Mouse (Mus musculus): Measurements from ENCODE around the gene Gpr162. TPM values are rescaled to one million over a fixed set of nuclear protein-coding genes. Genes with fewer than 3 reads are reported as not detected.

The Gpr162 gene
- polyA plus RNA-seq, 1 experiment, result 7.7 TPM

- TF ChIP-seq GATA1 (IDR thresholded peaks at IDR 0.05; ENCODE audit: borderline replicate concordance, low read length), result no peak; the same call in 2 of the 3 replicates
- TF ChIP-seq FLI1 (IDR thresholded peaks at IDR 0.05; ENCODE audit: low read length), result peak; percentile 42; the same call in 1 of the 2 replicates
- peak overlapping the region; percentile 100 for H3K4me3 ChIP-seq (replicated peaks)
- H3K9me3 ChIP-seq, result no peaks in the 10 kb centered on the region
- H3K4me1 ChIP-seq, result peaks cover 60% of the 10 kb centered on the region
- H3K36me3 ChIP-seq (replicated peaks; ENCODE audit: low read length), result peaks cover 63% of the 10 kb centered on the region
- no peaks in the 10 kb centered on the region for H3K27me3 ChIP-seq (replicated peaks)
Measured at GRCm38 (mm10) chr6:124829799-124830700, 33.7 kb downstream of the Gpr162 start.

GRCm38 (mm10) chr6:124828868-124829798 is 34.6 kb downstream of the Gpr162 start, which contains the start of the genes Usp5 and Cdca3:
Usp5 (minus strand) TSS chr6:124829484.
Cdca3 (plus strand) TSS chr6:124829547.
- peak within 1 kb of the TSS; percentile 100 for H3K4me3 ChIP-seq (replicated peaks)
- no peak for TF ChIP-seq GATA1 (IDR thresholded peaks at IDR 0.05; ENCODE audit: borderline replicate concordance, low read length)
- no peaks in the 10 kb centered on the region for H3K9me3 ChIP-seq
- H3K4me1 ChIP-seq, result peaks cover 58% of the 10 kb centered on the region
- H3K36me3 ChIP-seq (replicated peaks; ENCODE audit: low read length), result peaks cover 63% of the 10 kb centered on the region
- H3K27me3 ChIP-seq (replicated peaks), result no peaks in the 10 kb centered on the region

GRCm38 (mm10) chr6:124828101-124828592 is 35.6 kb downstream of the Gpr162 start:
- TF ChIP-seq GATA1 (IDR thresholded peaks at IDR 0.05; ENCODE audit: borderline replicate concordance, low read length) (no peak), FLI1 (IDR thresholded peaks at IDR 0.05; ENCODE audit: low read length) (no peak)
- Histone ChIP-seq H3K4me3 (replicated peaks) (peak overlapping the region; percentile 100), H3K9me3 (no peaks in the 10 kb centered on the region), H3K27me3 (replicated peaks) (no peaks in the 10 kb centered on the region), H3K36me3 (replicated peaks; ENCODE audit: low read length) (peaks cover 64% of the 10 kb centered on the region), H3K4me1 (peaks cover 57% of the 10 kb centered on the region)

GRCm38 (mm10) chr6:124822049-124822448 is 41.7 kb downstream of the Gpr162 start:
- peaks cover 100% of the 10 kb centered on the region for H3K36me3 ChIP-seq (replicated peaks; ENCODE audit: low read length)
- TF ChIP-seq GATA1 (IDR thresholded peaks at IDR 0.05; ENCODE audit: borderline replicate concordance, low read length), result no peak
- TF ChIP-seq FLI1 (IDR thresholded peaks at IDR 0.05; ENCODE audit: low read length), result no peak

GRCm38 (mm10) chr6:124820891-124821290 is 42.9 kb downstream of the Gpr162 start:
- H3K4me1 ChIP-seq, result peaks cover 40% of the 10 kb centered on the region
- no peak overlapping the region for H3K4me3 ChIP-seq (replicated peaks)
- no peaks in the 10 kb centered on the region for H3K27me3 ChIP-seq (replicated peaks)
- H3K36me3 ChIP-seq (replicated peaks; ENCODE audit: low read length), result peaks cover 100% of the 10 kb centered on the region
- TF ChIP-seq FLI1 (IDR thresholded peaks at IDR 0.05; ENCODE audit: low read length) (no peak), GATA1 (IDR thresholded peaks at IDR 0.05; ENCODE audit: borderline replicate concordance, low read length) (no peak)
- H3K9me3 ChIP-seq, result no peaks in the 10 kb centered on the region

More at GRCm38 (mm10) chr6:124822049-124822448, 41.7 kb downstream of the Gpr162 start:
- Histone ChIP-seq H3K27me3 (replicated peaks) (no peaks in the 10 kb centered on the region), H3K4me3 (replicated peaks) (no peak overlapping the region), H3K9me3 (no peaks in the 10 kb centered on the region), H3K4me1 (peaks cover 49% of the 10 kb centered on the region)

DNA sequence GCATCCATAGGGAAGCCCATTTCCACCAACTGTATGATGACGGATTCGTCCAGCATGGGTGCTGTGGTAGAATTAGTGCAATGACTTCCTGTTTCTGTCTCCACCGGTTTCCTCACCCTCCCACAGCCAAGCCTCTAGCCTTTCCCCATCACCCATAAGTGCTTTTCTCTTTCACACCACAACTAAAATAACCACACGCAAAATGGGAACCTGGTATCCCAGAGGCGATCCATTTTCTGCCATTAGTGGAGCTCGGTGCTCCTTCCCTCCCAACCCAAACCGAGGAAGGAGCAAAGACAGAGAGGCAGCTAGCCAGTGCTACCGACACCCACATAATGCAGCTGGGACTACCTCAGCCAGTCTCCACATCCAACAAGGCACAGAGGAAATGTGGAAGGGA is 45.8 kb downstream of the Gpr162 start:
- H3K27me3 ChIP-seq (replicated peaks), result no peaks in the 10 kb centered on the region
- TF ChIP-seq GATA1 (IDR thresholded peaks at IDR 0.05; ENCODE audit: borderline replicate concordance, low read length) (no peak), FLI1 (IDR thresholded peaks at IDR 0.05; ENCODE audit: low read length) (no peak)
- H3K36me3 ChIP-seq (replicated peaks; ENCODE audit: low read length), result peaks cover 88% of the 10 kb centered on the region
- peak overlapping the region; percentile 72 for H3K4me3 ChIP-seq (replicated peaks)
- no peaks in the 10 kb centered on the region for H3K9me3 ChIP-seq
- H3K4me1 ChIP-seq, result peaks cover 42% of the 10 kb centered on the region

GRCm38 (mm10) chr6:124817563-124817962 is 46.2 kb downstream of the Gpr162 start:
- TF ChIP-seq GATA1 (IDR thresholded peaks at IDR 0.05; ENCODE audit: borderline replicate concordance, low read length) (no peak), FLI1 (IDR thresholded peaks at IDR 0.05; ENCODE audit: low read length) (no peak)
- H3K9me3 ChIP-seq, result no peaks in the 10 kb centered on the region
- no peaks in the 10 kb centered on the region for H3K27me3 ChIP-seq (replicated peaks)
- H3K4me3 ChIP-seq (replicated peaks), result peak overlapping the region; percentile 40
- H3K36me3 ChIP-seq (replicated peaks; ENCODE audit: low read length), result peaks cover 88% of the 10 kb centered on the region
- H3K4me1 ChIP-seq, result peaks cover 46% of the 10 kb centered on the region

GRCm38 (mm10) chr6:124817125-124817524 is 46.7 kb downstream of the Gpr162 start:
- H3K9me3 ChIP-seq, result no peaks in the 10 kb centered on the region

DNA sequence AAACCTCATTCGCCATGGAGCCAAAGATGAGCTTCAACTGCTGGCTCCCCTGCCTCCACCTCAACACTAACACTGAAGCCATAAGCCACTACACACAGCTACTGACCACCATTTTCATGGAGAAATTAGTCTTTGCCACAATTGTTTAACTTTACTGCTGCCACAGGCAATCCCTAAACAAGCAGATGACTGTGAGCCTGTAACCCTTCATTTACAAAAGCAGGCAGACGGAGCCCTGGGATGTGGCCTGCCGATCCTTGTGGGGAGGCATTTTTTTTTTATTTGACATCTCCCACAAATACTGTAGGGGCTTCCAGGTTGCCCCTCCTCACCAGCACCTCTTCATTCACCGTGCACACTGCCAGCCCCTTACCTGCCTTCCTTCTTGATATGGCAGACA is 47.2 kb downstream of the Gpr162 start:
- H3K4me1 ChIP-seq, result peaks cover 55% of the 10 kb centered on the region
- no peaks in the 10 kb centered on the region for H3K9me3 ChIP-seq
- no peak for TF ChIP-seq GATA1 (IDR thresholded peaks at IDR 0.05; ENCODE audit: borderline replicate concordance, low read length)
- no peak overlapping the region for H3K4me3 ChIP-seq (replicated peaks)
- H3K36me3 ChIP-seq (replicated peaks; ENCODE audit: low read length), result peaks cover 88% of the 10 kb centered on the region
- no peaks in the 10 kb centered on the region for H3K27me3 ChIP-seq (replicated peaks)

More at GRCm38 (mm10) chr6:124817125-124817524, 46.7 kb downstream of the Gpr162 start:
- H3K4me3 ChIP-seq (replicated peaks), result no peak overlapping the region
- peaks cover 50% of the 10 kb centered on the region for H3K4me1 ChIP-seq
- no peaks in the 10 kb centered on the region for H3K27me3 ChIP-seq (replicated peaks)
- no peak for TF ChIP-seq GATA1 (IDR thresholded peaks at IDR 0.05; ENCODE audit: borderline replicate concordance, low read length)
- peaks cover 88% of the 10 kb centered on the region for H3K36me3 ChIP-seq (replicated peaks; ENCODE audit: low read length)
